Mouse (Mus musculus) T-cell, adult 2 months (primary cell): ENCODE data around the gene Palm3.

Source experiments
- DNase-seq: peaks from one replicate; pipeline ENCODE4 v3.0.0; 2022; ENCODE audit warnings: low spot score

The Palm3 gene

DNA sequence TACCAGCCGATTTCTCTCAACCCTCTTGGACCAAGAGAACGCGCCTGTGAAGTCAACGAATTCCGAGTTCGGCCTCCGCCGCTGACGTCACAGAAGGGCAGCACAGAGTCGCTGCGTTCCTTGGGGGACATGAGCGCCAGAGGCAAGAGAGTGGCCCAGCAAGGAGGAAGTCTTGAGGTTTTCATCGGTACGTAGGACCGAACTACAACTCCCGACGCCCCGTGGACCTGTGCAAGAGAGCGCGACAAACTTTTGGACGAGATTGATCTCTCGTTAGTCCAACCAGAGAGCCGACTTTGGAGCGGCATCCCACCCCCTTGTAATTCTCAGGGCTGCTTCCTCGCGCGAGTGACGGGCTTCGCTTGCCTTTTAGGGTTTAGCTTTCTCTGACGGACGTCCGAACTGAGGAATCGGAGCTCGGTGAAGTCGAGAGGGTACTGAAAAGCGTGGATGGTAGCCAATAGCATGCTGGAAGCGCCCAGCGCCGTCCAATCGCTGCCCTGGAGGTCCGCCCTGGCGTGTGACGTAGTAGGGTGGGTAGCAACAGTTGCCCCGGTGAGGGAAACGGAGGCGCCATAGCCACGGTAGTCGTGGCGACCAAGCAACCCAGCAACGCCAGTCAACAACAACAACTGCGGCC is 45.1 kb downstream of the Palm3 start, which contains the start of gene Rfx1:
Rfx1 (plus strand) TSS at position 544 of the 640 bp plus-strand sequence.
- DNase-seq = peak; percentile 100

DNA sequence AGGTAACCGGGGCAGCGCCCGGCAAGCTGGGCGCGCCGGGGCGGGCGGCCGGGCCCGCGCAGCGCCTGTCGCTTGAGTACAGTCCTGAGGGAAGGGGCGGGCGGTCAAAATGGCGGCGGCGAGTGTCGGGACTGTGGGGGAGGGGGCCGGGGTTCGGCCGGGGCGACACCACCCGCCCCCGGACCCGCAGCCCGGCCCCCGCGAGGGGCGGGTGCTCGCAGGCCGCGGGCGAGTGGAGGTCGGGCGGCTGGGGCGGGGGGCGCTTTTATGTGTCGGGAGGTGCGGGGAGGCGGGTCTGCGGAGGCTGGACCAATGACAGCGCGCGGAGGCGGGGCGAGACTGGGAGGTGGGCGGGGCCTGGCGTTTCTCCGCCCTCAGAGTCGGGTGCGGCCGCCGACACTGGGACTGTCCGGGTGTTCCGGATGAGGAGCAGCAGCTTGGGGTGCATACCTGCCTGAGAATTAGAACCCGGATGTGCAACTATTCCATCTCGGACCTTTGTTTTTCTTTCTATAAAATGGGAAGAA is 45.8 kb downstream of the Palm3 start:
- peak; percentile 95 for DNase-seq

DNA sequence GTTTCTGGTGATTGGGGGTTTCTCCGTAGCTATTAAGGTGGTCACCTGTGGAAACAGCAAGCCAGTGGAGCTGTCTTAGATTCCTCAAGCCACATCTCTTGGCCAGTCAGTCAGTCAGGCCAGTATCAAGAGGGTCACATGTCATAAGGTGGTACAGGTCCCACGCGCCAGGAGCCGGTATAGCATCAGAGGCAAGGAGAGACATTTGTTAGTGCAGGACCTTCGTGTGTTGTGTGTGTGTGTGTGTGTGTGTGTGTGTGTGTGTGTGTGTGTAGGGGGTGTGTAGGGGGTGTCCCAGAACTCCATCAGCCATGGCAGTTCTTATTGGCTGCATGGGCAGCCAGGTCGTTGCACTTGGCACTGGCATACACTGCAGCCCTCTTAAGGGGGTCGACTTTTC is 46.6 kb downstream of the Palm3 start:
- DNase-seq = no peak

DNA sequence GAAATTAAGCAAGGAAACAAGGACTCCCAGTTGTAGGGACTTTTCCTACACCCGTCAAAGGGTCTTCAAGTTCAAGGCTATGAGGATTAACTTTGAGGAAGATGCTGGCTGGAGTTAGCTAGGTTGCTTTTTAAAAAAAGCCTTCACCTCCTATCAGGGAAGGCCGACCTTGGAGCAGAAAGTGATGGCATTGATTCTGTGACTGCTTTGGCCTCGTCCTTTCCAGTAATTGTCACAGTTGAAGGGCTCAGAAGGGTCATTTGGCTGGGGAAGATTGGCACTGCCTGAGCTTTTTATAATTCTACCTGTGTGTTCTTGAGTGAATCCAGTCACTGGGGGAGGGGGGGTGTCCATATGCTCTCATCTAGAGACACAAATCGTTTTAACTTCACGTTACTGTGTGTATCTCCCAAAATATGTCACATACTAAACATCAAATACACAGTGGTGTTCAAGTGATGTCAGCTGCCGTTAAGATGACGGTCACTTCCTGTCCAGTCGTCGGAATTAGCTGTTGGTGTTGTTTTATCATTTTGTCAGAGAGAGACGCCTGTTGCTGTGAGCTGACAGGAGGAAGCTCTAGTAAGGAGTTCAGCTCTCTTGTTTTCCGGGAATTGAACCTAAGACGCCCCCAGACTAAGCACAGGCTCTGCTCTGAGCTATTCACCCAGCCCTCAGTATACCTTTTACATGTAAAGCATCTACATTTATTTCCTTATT is 47.2 kb downstream of the Palm3 start:
- peak; percentile 29 for DNase-seq

DNA sequence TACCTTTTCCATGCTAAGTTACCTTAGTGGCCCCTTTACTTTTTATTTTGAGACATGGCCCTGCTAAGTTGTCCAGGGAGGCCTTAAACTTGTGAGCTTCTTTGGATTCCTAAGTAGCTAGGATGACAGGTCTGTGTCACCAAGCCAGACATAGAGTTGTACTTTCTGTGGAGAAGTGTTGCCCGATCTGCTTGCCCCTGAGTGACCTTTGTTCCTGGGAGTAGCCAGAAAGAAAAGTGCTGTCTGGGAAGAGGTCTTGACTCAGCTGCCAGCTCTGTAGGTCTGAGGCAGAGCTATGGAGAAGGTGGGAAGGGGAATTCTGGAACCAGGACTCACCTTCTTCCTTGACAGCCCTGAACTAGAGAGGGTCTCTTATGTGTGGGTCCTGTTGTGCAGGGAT is 47.9 kb downstream of the Palm3 start:
- DNase-seq = no peak

DNA sequence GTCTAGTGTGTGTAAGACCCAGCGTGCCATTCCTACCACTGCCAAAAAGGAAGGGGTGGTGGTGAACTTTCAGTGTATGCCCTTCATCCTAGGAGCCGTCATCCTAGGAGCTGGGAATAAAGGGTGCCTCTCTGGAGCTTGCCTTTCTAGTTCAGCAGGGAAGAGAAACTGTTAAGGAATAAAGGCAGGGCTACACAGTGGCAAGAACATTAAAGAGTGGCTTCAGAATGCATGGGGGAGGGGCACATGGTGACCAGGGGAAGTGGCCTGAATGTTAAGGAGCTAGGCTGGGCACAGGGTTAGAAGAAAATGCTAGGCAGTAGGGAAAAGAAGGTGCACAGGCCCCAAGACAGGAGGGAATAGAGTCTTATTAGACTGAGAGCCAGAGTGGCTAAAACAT is 48.5 kb downstream of the Palm3 start:
- no peak for DNase-seq

DNA sequence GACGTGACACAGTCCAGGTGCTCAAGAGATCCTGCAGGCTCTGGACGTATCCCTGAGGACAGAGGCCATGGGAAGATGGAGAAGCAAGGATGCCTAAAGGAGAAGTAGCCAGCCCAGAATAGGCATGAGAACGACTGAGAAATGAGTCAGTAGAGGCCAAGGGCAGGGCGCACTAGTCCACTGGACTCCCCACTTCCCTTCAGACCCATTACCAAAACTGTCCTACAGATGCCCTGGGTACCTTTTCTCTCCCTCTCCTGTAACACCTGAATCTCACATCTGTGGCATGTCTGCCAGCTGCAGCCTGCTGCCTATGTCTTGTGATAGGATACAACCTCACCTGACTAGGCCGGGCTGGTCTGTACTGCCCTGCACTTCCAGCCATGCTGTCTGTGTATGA is 49.0 kb downstream of the Palm3 start:
- DNase-seq = no peak

DNA sequence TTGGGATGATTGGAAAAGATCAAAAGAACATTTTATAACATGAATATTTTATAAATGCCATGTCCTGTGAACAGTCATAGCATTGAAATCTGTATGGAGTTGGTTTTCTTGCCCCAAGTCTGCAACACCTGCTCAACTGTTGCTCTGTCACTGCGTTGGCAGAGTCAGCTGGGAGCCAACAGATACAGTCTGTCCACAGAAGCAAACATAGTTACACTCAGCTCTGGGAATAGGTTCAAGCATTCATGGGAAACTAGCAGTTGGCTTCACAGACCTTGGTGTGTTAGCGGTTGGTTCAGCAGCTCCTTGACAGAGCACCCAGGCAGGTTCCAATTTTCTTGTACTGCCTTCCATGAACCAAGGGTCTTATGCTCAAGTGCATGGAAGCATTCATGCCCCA is 49.4 kb downstream of the Palm3 start:
- no peak for DNase-seq

DNA sequence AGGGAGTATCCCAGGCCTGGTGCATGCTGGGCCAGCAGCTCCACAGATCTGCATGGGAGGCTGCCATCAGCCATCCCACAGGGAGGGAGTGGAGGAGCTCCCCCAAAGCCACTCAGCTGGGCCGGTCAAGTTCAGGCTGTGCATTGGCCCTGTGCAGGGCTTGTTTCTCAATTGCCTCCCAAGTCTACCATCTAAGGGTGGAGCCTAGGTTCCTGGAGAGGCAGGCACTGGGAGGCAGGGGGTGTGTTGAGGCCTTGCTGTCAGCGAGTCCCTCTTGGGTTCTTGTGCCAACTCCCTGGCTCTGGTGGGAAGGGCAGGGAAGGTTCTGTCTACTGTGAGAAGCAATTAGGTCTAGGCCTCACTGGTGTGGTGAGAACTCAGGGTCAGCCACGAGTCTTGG is 50.6 kb downstream of the Palm3 start:
- DNase-seq = no peak

DNA sequence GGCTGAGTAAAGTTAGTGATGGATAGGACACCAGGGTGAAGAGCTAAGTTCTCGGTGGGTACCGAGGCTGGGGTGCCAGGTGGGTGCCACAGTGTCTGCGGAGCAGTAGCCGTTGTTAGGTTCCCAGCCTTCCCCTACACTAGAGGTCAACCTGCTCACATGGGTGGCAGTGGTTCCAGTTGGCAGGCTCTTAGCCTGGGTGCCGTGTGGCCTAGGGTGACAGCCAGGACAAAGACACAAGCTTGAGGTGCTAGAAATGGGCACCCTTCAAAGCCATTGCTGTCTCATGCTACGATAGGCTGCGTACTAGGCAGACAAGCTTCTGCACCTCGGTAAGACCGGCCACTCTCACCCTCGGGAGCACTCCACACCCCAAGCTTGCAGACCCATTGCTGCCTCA is 51.0 kb downstream of the Palm3 start:
- no peak for DNase-seq

DNA sequence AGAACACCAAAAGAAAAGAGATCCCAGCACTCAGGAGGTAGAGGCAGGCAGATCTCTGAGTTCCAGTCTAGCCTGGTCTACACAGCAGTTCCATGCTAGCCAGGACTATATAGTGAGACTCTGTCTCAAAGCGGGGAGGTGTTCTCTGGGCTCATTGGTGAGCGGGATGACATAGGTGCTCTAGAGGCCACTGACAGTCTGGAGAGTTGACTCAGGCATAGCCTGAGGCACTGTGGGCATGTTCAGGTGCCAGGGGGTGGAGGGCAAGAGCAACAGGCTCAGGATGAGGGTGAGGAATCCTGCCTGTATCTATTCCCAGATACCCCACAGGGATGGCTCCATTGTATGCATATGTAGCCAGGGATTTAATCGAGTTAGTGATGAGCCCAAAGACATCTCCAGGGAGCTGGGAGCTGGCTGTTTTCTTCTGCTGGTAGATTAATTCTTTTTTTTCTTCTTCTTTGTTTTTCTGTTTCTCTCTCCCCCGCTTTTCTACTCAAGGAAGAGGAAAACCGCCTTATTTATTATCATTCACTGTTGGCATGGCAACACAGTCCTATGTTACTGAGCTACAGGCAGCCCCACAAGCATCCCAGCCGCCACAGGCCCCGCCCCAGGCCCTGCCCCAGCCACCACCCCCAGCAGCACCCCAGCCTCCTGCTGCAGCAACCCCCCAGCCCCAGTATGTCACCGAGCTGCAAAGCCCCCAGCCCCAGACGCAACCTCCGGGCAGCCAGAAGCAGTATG is 52.1 kb downstream of the Palm3 start:
- peak; percentile 73 for DNase-seq

DNA sequence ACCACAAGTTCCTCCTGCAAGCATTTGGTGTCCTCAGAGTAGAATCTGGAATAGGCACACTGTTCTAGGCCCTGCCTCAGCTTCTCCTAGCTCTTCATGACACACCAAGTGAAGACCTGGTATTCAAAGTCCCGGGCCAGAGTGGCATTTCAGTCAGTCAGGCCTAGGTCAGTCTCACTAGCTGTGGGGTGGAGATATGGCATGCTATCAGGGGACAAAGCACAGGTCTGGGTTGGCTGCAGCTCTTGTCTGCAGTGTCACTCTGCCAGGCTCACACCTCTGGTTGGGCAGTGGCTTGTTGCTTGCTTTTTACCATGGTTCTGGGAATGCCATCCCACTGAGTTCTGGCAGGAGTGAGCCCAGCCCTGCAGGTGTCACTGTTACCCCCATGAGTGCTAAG is 55.1 kb downstream of the Palm3 start:
- no peak for DNase-seq

DNA sequence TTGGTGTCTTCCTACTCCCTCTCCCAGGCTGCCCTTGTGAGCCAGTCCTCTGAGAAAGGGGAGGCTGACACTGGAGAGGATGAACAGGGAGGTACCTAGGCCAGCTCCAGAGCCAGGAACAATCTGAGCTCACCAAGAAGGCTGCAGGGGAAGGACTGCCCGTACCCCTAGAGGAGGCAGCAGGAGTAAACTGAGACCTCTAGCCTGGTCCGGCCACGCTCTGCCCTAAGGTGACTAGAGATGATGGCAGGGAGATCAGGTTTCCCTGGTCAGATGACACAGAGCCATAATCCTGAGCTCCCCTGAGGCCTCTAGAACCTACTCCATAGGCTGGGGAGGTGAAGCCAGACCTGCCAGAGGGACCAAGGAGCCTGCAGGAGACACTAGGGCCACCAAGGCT is 55.6 kb downstream of the Palm3 start:
- no peak for DNase-seq

DNA sequence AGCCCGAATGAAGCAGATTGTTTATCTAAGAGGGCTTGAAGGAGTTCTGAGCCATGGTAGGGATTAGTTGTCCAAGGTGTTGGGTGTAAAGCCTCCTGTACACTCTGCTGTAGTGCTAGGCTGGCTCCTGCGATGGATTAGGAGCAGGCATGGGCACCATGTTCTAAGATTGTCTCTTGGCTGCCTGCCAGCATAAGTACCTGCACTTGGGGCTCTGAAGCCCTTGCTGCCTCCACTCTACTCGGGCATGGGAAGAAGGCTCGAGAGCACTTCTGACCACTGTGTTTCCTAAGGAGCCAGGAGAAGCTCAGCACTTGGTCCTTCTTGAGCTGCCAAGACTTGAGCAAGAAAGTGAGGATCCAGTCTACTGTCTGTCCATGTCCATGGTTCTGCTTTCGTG is 57.9 kb downstream of the Palm3 start:
- DNase-seq = no peak
